Mouse (Mus musculus): ENCODE measurements around the gene Cep19. TPM values are rescaled to one million over a fixed set of nuclear protein-coding genes. Genes with fewer than 3 reads are reported as not detected.

Gene Cep19
- total RNA-seq, 2 experiments from 2014 or later: 9.8 to 9.9 TPM

- no peak for DNase-seq
These were observed 48.1 kb downstream of the Cep19 start for GRCm38 (mm10) chr16:32147589-32148207.

- DNase-seq: no peak
These were observed 54.4 kb downstream of the Cep19 start for GRCm38 (mm10) chr16:32153976-32154375.

DNA sequence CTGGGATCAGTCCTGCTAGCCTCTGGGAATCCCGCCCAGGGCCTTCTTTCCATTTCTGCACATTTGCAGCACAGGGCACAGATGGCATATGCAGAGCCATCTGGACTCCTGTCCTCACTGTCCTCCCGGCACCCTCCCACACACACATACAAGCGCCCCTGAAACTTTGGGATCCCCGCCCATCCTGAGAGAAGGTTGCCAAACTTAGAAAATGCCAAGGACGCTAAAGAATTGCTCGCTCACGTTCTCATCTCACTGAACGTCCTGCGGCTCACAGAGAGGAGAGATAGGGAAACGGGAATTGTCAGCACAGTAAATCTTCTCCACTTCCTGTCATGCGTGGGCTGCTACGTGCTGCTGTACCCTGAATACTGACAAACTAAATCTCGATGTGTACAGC is 54.8 kb downstream of the Cep19 start:
- DNase-seq: peak; percentile 29

- no peak for DNase-seq
These were observed 57.1 kb downstream of the Cep19 start for GRCm38 (mm10) chr16:32156719-32157118.

DNA sequence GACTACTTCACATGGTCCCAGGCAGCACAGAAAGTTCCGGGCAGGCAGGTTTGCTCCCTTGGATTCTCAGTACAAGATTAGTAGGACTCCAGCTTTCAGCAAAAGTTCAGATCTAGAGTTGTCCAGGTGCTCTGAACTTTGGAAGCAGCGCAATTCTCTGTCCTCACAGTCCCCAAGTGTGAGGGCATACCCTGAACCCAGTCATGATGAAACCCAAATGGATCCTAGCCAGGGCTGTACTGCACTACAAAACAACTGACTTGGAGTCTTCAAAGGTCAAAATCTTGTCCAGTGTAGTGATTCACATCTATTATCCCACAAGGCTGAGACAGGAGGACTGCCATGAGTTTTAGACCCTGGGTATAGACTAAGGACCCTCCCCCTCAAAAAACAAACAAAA is 57.8 kb downstream of the Cep19 start:
- no peak for DNase-seq

Other genes with a start within 250 kb of the Cep19 start
- gene Meltf, start 221.0 kb upstream of the Cep19 start, total RNA-seq (2021): under 1 TPM in 1 of 2 experiments, not detected in 1; 0.07 TPM
- 1 to 10 TPM; 1.0 to 1.2 TPM for gene Pigz, start 165.9 kb upstream of the Cep19 start, total RNA-seq (2021)
- 10 to 100 TPM; 60.4 to 66.7 TPM for gene 0610012G03Rik, start 151.3 kb upstream of the Cep19 start, total RNA-seq (2021)
- gene Ncbp2, start 151.3 kb upstream of the Cep19 start, total RNA-seq (2021): 10 to 100 TPM; 25.5 to 29.0 TPM
- gene Senp5, start 96.5 kb upstream of the Cep19 start, total RNA-seq (2021): 10 to 100 TPM; 22.4 to 23.2 TPM
- 10 to 100 TPM; 45.7 to 46.8 TPM for gene Pak2, start 20.5 kb upstream of the Cep19 start, total RNA-seq (2021)
- 10 to 100 TPM; 26.2 to 29.6 TPM for gene Pigx, start 60 bp upstream of the Cep19 start, total RNA-seq (2021)
- 1 to 10 TPM; 6.0 to 6.7 TPM for gene Nrros, start 65.8 kb downstream of the Cep19 start, total RNA-seq (2021)
- not detected for gene Bex6, start 80.0 kb downstream of the Cep19 start, total RNA-seq (2021)
- 10 to 100 TPM; 16.6 to 18.4 TPM for gene Fbxo45, start 147.4 kb downstream of the Cep19 start, total RNA-seq (2021)
- 1 to 10 TPM; 8.0 to 8.5 TPM for gene Wdr53, start 147.4 kb downstream of the Cep19 start, total RNA-seq (2021)
- gene Smco1, start 171.7 kb downstream of the Cep19 start, total RNA-seq (2021): 1 to 10 TPM; 2.1 to 2.9 TPM
- 10 to 100 TPM; 22.2 to 23.6 TPM for gene Rnf168, start 177.7 kb downstream of the Cep19 start, total RNA-seq (2021)
- 10 to 100 TPM; 34.7 to 35.6 TPM for gene Ubxn7, start 232.5 kb downstream of the Cep19 start, total RNA-seq (2021)

All from heart, postnatal 4 days (tissue).